ENCODE assay signal across 9 mouse cellular contexts in genomic region chr5:119672348-119672983, GRCm38 (mm10). TPM values are rescaled to one million over a fixed set of nuclear protein-coding genes. Genes with fewer than 3 reads are reported as not detected.
DNase-seq lines count a peak whose midpoint lies in the region; ATAC-seq and TF ChIP-seq lines count a peak whose summit lies in the region.
"Had no signal": no experiment of that assay in that cellular context is flagged by ENCODE, and none has a peak within 500 bp of the region (broad histone marks: within the 10 kb centered on the region; RNA-seq: fewer than 3 reads in every experiment).

No protein-coding gene starts in this region.

- no peak for TF ChIP-seq CTCF in liver, adult 2 months (IDR thresholded peaks at IDR 0.05; ENCODE audit: low read depth, low read length)

- peak overlapping the region; percentile 3 for H3K27ac ChIP-seq in liver, adult 2 months (replicated peaks; ENCODE audit: insufficient read depth, low read depth, low read length)
- H3K27ac ChIP-seq in embryonic facial prominence, embryonic 14.5 days (replicated peaks; ENCODE audit: low read depth, low read length): peak overlapping the region; percentile 98
- H3K27ac ChIP-seq in intestine, embryonic 16.5 days (ENCODE audit: low read length): peak overlapping the region; percentile 99
- no peak overlapping the region for H3K27ac ChIP-seq in neural tube, embryonic 12.5 days

- H3K9me3 ChIP-seq in embryonic facial prominence, embryonic 14.5 days (ENCODE audit: control insufficient read depth, low read length): no peaks in the 10 kb centered on the region
- no peaks in the 10 kb centered on the region for H3K9me3 ChIP-seq in intestine, embryonic 16.5 days (ENCODE audit: control insufficient read depth, low read length)
- no peaks in the 10 kb centered on the region for H3K9me3 ChIP-seq in neural tube, embryonic 12.5 days

- no peaks in the 10 kb centered on the region for H3K27me3 ChIP-seq in liver, adult 2 months (ENCODE audit: control insufficient read depth, insufficient read depth, low read length)
- H3K27me3 ChIP-seq in embryonic facial prominence, embryonic 14.5 days (replicated peaks; ENCODE audit: control insufficient read depth, insufficient read depth, low read length): peaks cover 36% of the 10 kb centered on the region
- peaks cover 7% of the 10 kb centered on the region; the same call in 1 of the 2 replicates for H3K27me3 ChIP-seq in intestine, embryonic 16.5 days (replicated peaks; ENCODE audit: control insufficient read depth, insufficient read depth, low read length)
- peaks cover 98% of the 10 kb centered on the region for H3K27me3 ChIP-seq in neural tube, embryonic 12.5 days (replicated peaks)

- 4% methylated on average over 19 of the region's 19 CpGs for WGBS in liver, adult 2 months
- WGBS in embryonic facial prominence, embryonic 14.5 days: 2% methylated on average over 19 of the region's 19 CpGs
- 3% methylated on average over 19 of the region's 19 CpGs for WGBS in intestine, embryonic 16.5 days
- 2% methylated on average over 19 of the region's 19 CpGs for whole genome bisulfite sequencing in neural tube, embryonic 12.5 days

- peak overlapping the region; percentile 93 for H3K4me2 ChIP-seq in embryonic facial prominence, embryonic 14.5 days (ENCODE audit: low read depth, low read length)
- H3K4me2 ChIP-seq in intestine, embryonic 16.5 days (ENCODE audit: low read depth, low read length): peak overlapping the region; percentile 92
- peak overlapping the region; percentile 60 for H3K4me2 ChIP-seq in neural tube, embryonic 12.5 days (replicated peaks)

- peaks cover 10% of the 10 kb centered on the region; the same call in 1 of the 2 replicates for H3K36me3 ChIP-seq in liver, adult 2 months (ENCODE audit: control insufficient read depth, insufficient read depth, low read length)
- peaks cover 27% of the 10 kb centered on the region for H3K36me3 ChIP-seq in embryonic facial prominence, embryonic 14.5 days (ENCODE audit: control insufficient read depth, insufficient read depth, low read length)
- 0 out of 2 replicates have a peak, but pooled peaks cover 3% of the 10 kb centered on the region for H3K36me3 ChIP-seq in intestine, embryonic 16.5 days (ENCODE audit: control insufficient read depth, insufficient read depth, low read length)
- H3K36me3 ChIP-seq in neural tube, embryonic 12.5 days: no peaks in the 10 kb centered on the region

- no peaks in the 10 kb centered on the region for H3K4me1 ChIP-seq in liver, adult 2 months (ENCODE audit: control insufficient read depth, insufficient read depth, low read length)
- H3K4me1 ChIP-seq in embryonic facial prominence, embryonic 14.5 days (ENCODE audit: control insufficient read depth, insufficient read depth, low read length): peaks cover 16% of the 10 kb centered on the region; the same call in 1 of the 2 replicates
- H3K4me1 ChIP-seq in intestine, embryonic 16.5 days (ENCODE audit: control insufficient read depth, insufficient read depth, low read length): peaks cover 31% of the 10 kb centered on the region
- peaks cover 16% of the 10 kb centered on the region; the same call in 1 of the 2 replicates for H3K4me1 ChIP-seq in neural tube, embryonic 12.5 days

- peak overlapping the region; percentile 78 for H3K9ac ChIP-seq in liver, adult 2 months (ENCODE audit: low read depth, low read length)
- H3K9ac ChIP-seq in embryonic facial prominence, embryonic 14.5 days (ENCODE audit: low read depth, low read length): peak overlapping the region; percentile 90
- peak overlapping the region; percentile 92 for H3K9ac ChIP-seq in intestine, embryonic 16.5 days (ENCODE audit: low read depth, low read length)
- H3K9ac ChIP-seq in neural tube, embryonic 12.5 days: no peak overlapping the region; the same call in 1 of the 2 replicates

- DNase-seq in liver, adult 2 months (ENCODE audit: extremely low read depth, low read depth, low spot score): peak; percentile 20
- DNase-seq in liver: no peak
- no peak for DNase-seq in embryonic facial prominence, embryonic 14.5 days (ENCODE audit: low spot score)
- no peak for DNase-seq in layer of hippocampus, postnatal 25 days (ENCODE audit: extremely low spot score in 1 of 2, low spot score in 1 of 2)
- no peak for DNase-seq in thymus, postnatal 25 days
- DNase-seq in urinary bladder, postnatal 36 days (ENCODE audit: low spot score in 2 of 2): no peak
- DNase-seq: adrenal gland, postnatal 36 days had no signal

- ATAC-seq in embryonic facial prominence, embryonic 14.5 days (ENCODE audit: low read depth): no peak
- ATAC-seq in intestine, embryonic 16.5 days: no peak
- ATAC-seq in neural tube, embryonic 12.5 days (ENCODE audit: low FRiP score, low read depth): no peak

- H3K79me2 ChIP-seq in liver, adult 2 months (ENCODE audit: control insufficient read depth, insufficient read depth, low read length): 0 out of 2 replicates have a peak, but pooled peaks cover 3% of the 10 kb centered on the region

- TF ChIP-seq POLR2A in liver, adult 2 months (IDR thresholded peaks at IDR 0.05; ENCODE audit: extremely low read depth, insufficient read depth, low read length): no peak

- peak overlapping the region; percentile 65 for H3K4me3 ChIP-seq in liver, adult 2 months (ENCODE audit: insufficient read depth, low read depth, low read length)
- H3K4me3 ChIP-seq in embryonic facial prominence, embryonic 14.5 days (ENCODE audit: low read depth, low read length): peak overlapping the region; percentile 51
- peak overlapping the region; percentile 72 for H3K4me3 ChIP-seq in intestine, embryonic 16.5 days (ENCODE audit: low read length)
- peak overlapping the region; percentile 31 for H3K4me3 ChIP-seq in neural tube, embryonic 12.5 days

RNA-seq across cellular contexts. Expression of gene Tbx3, which starts 2.0 kb away (rescaled TPM):
- 7.7 and 8.2 TPM in 2 replicates for total RNA-seq in liver, adult 2 months (2014; rRNA removed)
- polyA plus RNA-seq in liver, adult 2 months (2012; rRNA removed): 25.0 and 32.4 TPM in 2 replicates
- polyA plus RNA-seq in embryonic facial prominence, embryonic 14.5 days (2014; fragmentation: Nextera tagmentation; extraction: Ambion mirVana): 22.6 and 31.5 TPM in 2 replicates
- polyA plus RNA-seq in intestine, embryonic 16.5 days (2015; fragmentation: Nextera tagmentation; extraction: Ambion mirVana): 37.5 and 44.6 TPM in 2 replicates
- polyA plus RNA-seq in neural tube, embryonic 12.5 days (2016; fragmentation: Nextera tagmentation; extraction: Ambion mirVana): 8.6 and 11.0 TPM in 2 replicates
- 1 to 10 TPM; 2.9 to 3.1 TPM for total RNA-seq in layer of hippocampus, postnatal 25 days (2021)
